Mouse (Mus musculus): ENCODE results near the gene Vps33b. TPM values are rescaled to one million over a fixed set of nuclear protein-coding genes. Genes with fewer than 3 reads are reported as not detected.
A peak's percentile ranks its signal among the peaks of the same experiment; 100 is the strongest.
"Not testable (repeated sequence)": the region's sequence is repeated elsewhere in the genome, so short reads cannot be mapped to it uniquely, and the experiment has no call there.

Gene Vps33b
- polyA plus RNA-seq, 1 experiment from 2014 or later = 27.3 TPM

- Histone ChIP-seq H3K9me3 (replicated peaks; ENCODE audit: control insufficient read depth, low read length, poor library complexity, severe bottlenecking) (no peaks in the 10 kb centered on the region), H3K27me3 (ENCODE audit: control insufficient read depth, insufficient read depth, low read depth, low read length) (no peaks in the 10 kb centered on the region), H3K4me1 (ENCODE audit: control insufficient read depth, insufficient read depth, low read length) (peaks cover 13% of the 10 kb centered on the region), H3K27ac (ENCODE audit: low read length) (no peak overlapping the region), H3K36me3 (ENCODE audit: control insufficient read depth, insufficient read depth, low read length) (0 out of 2 replicates have a peak, but pooled peaks cover 5% of the 10 kb centered on the region), H3K4me3 (ENCODE audit: low read depth, low read length) (no peak overlapping the region), H3K9ac (ENCODE audit: low read depth, low read length) (no peak overlapping the region), H3K4me2 (ENCODE audit: low read length) (no peak overlapping the region)
- ATAC-seq = no peak
- WGBS = 82% methylated on average over 19 of the region's 19 CpGs
Observed at GRCm38 (mm10) chr7:80319846-80320496, 50.5 kb downstream of the Vps33b start.

DNA sequence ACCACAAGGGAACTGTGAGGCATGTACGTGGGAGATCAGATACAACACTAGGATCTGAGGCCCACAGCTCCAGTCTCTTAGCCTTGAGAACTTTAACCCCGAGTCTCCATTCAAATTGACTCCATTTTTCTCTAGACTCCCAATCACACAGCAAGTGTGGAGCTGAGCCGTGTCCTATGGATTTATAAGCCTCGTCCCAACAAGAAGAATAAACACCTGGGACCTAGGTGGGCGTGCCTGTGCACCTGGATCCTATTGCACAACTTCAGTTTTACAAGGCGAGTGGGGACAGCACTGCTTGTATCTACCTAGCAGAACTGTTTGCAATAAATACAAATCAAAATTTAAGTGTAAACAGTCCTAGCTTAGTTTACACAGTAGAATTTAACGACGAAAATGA, 53.9 kb downstream of the Vps33b start:
- Histone ChIP-seq H3K27ac (ENCODE audit: low read length) (peak overlapping the region; percentile 90), H3K4me1 (ENCODE audit: control insufficient read depth, insufficient read depth, low read length) (peaks cover 13% of the 10 kb centered on the region), H3K4me3 (ENCODE audit: low read depth, low read length) (peak overlapping the region; percentile 61), H3K9me3 (replicated peaks; ENCODE audit: control insufficient read depth, low read length, poor library complexity, severe bottlenecking) (no peaks in the 10 kb centered on the region), H3K4me2 (ENCODE audit: low read length) (peak overlapping the region; percentile 86), H3K27me3 (ENCODE audit: control insufficient read depth, insufficient read depth, low read depth, low read length) (no peaks in the 10 kb centered on the region), H3K36me3 (ENCODE audit: control insufficient read depth, insufficient read depth, low read length) (peaks cover 27% of the 10 kb centered on the region), H3K9ac (ENCODE audit: low read depth, low read length) (peak overlapping the region; percentile 59)
- ATAC-seq = no peak
- 18% methylated on average over 8 of the region's 8 CpGs for WGBS

DNA sequence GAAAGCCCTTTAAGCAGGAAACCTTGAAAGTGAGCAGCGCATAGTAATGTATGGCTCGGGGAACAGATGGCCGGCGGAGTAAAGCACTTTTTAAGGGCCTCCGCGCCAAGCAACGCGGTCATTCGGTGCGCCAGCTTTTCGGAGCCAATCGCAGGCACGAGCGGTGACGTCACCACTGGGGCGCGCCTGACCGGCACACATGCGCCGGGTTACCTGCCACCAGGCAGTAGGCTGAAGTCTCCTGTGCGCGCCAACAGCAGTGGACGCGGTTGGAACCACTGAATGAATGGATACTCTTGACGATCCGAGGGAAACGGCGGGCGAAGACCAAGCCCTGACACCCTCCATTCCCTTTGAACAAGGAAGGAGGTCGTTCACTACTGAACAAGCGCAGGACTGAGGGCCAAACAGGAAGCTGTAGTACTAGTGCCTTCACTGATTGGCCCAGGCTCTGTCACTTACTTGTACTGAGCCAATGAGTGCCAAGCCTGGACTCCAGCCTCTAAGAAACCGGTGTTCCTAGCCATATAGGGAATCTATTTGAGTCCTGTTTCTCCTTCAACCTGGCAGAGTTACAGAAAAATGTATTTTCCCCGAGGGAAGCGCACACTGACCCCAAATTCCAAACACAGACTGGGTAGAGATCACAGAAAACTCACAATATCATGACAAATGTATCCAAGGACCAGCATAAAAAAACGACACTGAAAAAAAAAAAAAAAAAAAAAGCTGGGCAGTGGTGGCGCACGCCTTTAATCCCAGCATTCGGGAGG, 54.8 kb downstream of the Vps33b start, which contains the start of gene Rccd1:
TSS of gene Rccd1 (minus strand) at position 412 of the 773 bp plus-strand sequence.
- Histone ChIP-seq H3K4me2 (ENCODE audit: low read length) (peak within 1 kb of the TSS; percentile 86), H3K36me3 (ENCODE audit: control insufficient read depth, insufficient read depth, low read length) (peaks cover 36% of the 10 kb centered on the region)

DNA sequence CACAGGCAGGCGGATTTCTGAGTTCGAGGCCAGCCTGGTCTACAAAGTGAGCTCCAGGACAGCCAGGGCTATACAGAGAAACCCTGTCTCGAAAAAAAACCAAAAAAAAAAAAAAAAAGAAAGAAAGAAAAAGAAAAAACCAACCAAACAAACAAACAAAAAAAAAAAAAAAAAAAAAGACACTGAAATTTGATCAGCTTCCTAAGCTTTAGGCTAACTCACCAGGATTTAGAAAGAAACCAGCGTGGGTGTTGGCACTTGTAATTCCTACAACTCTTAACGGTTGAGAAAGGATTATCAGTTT, 55.3 kb downstream of the Vps33b start:
- not testable (repeated sequence) for H3K27me3 ChIP-seq (ENCODE audit: control insufficient read depth, insufficient read depth, low read depth, low read length); H3K9ac ChIP-seq (ENCODE audit: low read depth, low read length); H3K4me3 ChIP-seq (ENCODE audit: low read depth, low read length); H3K27ac ChIP-seq (ENCODE audit: low read length); H3K9me3 ChIP-seq (replicated peaks; ENCODE audit: control insufficient read depth, low read length, poor library complexity, severe bottlenecking)
- ATAC-seq = peak; percentile 8; the same call in 1 of the 2 replicates
- H3K4me2 ChIP-seq (ENCODE audit: low read length) = peak overlapping the region; percentile 86
- 37% methylated on average over 4 of the region's 5 CpGs for WGBS
- peaks cover 41% of the 10 kb centered on the region for H3K36me3 ChIP-seq (ENCODE audit: control insufficient read depth, insufficient read depth, low read length)
- peaks cover 13% of the 10 kb centered on the region for H3K4me1 ChIP-seq (ENCODE audit: control insufficient read depth, insufficient read depth, low read length)

More for the DNA sequence above, 54.8 kb downstream of the Vps33b start, which contains the start of gene Rccd1:
- H3K9me3 ChIP-seq (replicated peaks; ENCODE audit: control insufficient read depth, low read length, poor library complexity, severe bottlenecking) = no peaks in the 10 kb centered on the region
- peaks cover 13% of the 10 kb centered on the region for H3K4me1 ChIP-seq (ENCODE audit: control insufficient read depth, insufficient read depth, low read length)
- peak within 1 kb of the TSS; percentile 59 for H3K9ac ChIP-seq (ENCODE audit: low read depth, low read length)
- 0% methylated on average over 38 of the region's 38 CpGs for WGBS
- ATAC-seq = peak; percentile 99
- peak within 1 kb of the TSS; percentile 90 for H3K27ac ChIP-seq (ENCODE audit: low read length)
- H3K27me3 ChIP-seq (ENCODE audit: control insufficient read depth, insufficient read depth, low read depth, low read length) = no peaks in the 10 kb centered on the region
- peak within 1 kb of the TSS; percentile 61 for H3K4me3 ChIP-seq (ENCODE audit: low read depth, low read length)

GRCm38 (mm10) chr7:80325292-80325868, 55.9 kb downstream of the Vps33b start:
- Histone ChIP-seq H3K27me3 (ENCODE audit: control insufficient read depth, insufficient read depth, low read depth, low read length) (no peaks in the 10 kb centered on the region), H3K27ac (ENCODE audit: low read length) (no peak overlapping the region; the same call in 1 of the 2 replicates), H3K9ac (ENCODE audit: low read depth, low read length) (no peak overlapping the region), H3K36me3 (ENCODE audit: control insufficient read depth, insufficient read depth, low read length) (peaks cover 45% of the 10 kb centered on the region), H3K4me3 (ENCODE audit: low read depth, low read length) (no peak overlapping the region), H3K4me2 (ENCODE audit: low read length) (no peak overlapping the region), H3K9me3 (replicated peaks; ENCODE audit: control insufficient read depth, low read length, poor library complexity, severe bottlenecking) (no peaks in the 10 kb centered on the region), H3K4me1 (ENCODE audit: control insufficient read depth, insufficient read depth, low read length) (peaks cover 13% of the 10 kb centered on the region)
- WGBS = 96% methylated on average over 16 of the region's 16 CpGs
- no peak for ATAC-seq

DNA sequence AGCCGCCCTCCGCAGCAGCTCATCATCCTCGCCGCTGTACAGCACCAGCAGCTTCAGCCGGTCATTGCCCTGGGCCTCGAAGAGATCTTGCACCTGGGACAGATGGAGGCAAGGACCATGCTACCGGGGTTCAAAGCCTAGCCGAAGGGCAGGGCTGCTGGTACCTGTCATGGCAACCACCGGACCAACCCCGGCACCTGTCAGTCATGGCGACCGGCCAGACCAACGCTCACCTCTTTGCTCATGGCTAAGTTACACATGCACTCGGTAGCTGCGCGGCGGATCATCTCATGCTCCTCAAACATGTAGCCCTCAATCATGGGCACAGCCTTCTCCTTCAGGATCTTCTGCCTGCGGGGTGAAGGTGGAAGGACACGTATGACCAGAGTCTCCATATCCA, 56.6 kb downstream of the Vps33b start:
- WGBS = 97% methylated on average over 19 of the region's 19 CpGs
- Histone ChIP-seq H3K4me1 (ENCODE audit: control insufficient read depth, insufficient read depth, low read length) (peaks cover 13% of the 10 kb centered on the region), H3K4me3 (ENCODE audit: low read depth, low read length) (no peak overlapping the region), H3K4me2 (ENCODE audit: low read length) (no peak overlapping the region), H3K27me3 (ENCODE audit: control insufficient read depth, insufficient read depth, low read depth, low read length) (no peaks in the 10 kb centered on the region), H3K9me3 (replicated peaks; ENCODE audit: control insufficient read depth, low read length, poor library complexity, severe bottlenecking) (no peaks in the 10 kb centered on the region), H3K36me3 (ENCODE audit: control insufficient read depth, insufficient read depth, low read length) (peaks cover 47% of the 10 kb centered on the region), H3K9ac (ENCODE audit: low read depth, low read length) (no peak overlapping the region), H3K27ac (ENCODE audit: low read length) (no peak overlapping the region)
- ATAC-seq = no peak

DNA sequence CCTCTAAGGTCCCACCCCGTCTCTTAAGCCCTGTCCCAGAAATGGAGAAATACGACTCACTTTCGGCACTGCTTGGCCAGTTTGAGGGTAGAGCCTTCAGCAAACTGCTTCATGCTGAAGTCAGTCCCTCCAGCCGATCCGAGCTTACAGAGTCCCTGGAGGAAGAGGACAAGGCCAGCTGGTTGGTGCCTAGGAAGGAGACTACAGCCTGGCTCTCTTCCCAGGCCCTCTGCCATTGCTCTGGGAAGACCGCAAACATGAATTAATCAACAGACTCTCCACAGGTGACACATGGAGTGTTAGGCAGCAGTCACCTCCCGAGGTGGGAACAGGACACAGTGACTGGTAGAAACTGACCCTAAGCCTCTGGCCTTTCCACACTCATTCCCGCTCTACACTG, 60.8 kb downstream of the Vps33b start:
- ATAC-seq = no peak
- Histone ChIP-seq H3K9ac (ENCODE audit: low read depth, low read length) (no peak overlapping the region), H3K4me3 (ENCODE audit: low read depth, low read length) (no peak overlapping the region)

GRCm38 (mm10) chr7:80331433-80331832, 62.0 kb downstream of the Vps33b start:
- H3K27ac ChIP-seq (ENCODE audit: low read length) = no peak overlapping the region
- H3K27me3 ChIP-seq (ENCODE audit: control insufficient read depth, insufficient read depth, low read depth, low read length) = no peaks in the 10 kb centered on the region
- no peaks in the 10 kb centered on the region for H3K4me1 ChIP-seq (ENCODE audit: control insufficient read depth, insufficient read depth, low read length)
- no peak for ATAC-seq
- H3K4me2 ChIP-seq (ENCODE audit: low read length) = no peak overlapping the region
- WGBS = 94% methylated on average over 19 of the region's 19 CpGs
- H3K4me3 ChIP-seq (ENCODE audit: low read depth, low read length) = no peak overlapping the region
- no peak overlapping the region for H3K9ac ChIP-seq (ENCODE audit: low read depth, low read length)
- no peaks in the 10 kb centered on the region for H3K9me3 ChIP-seq (replicated peaks; ENCODE audit: control insufficient read depth, low read length, poor library complexity, severe bottlenecking)
- H3K36me3 ChIP-seq (ENCODE audit: control insufficient read depth, insufficient read depth, low read length) = peaks cover 82% of the 10 kb centered on the region

More for the DNA sequence above, 60.8 kb downstream of the Vps33b start:
- Histone ChIP-seq H3K36me3 (ENCODE audit: control insufficient read depth, insufficient read depth, low read length) (peaks cover 83% of the 10 kb centered on the region), H3K9me3 (replicated peaks; ENCODE audit: control insufficient read depth, low read length, poor library complexity, severe bottlenecking) (no peaks in the 10 kb centered on the region), H3K4me2 (ENCODE audit: low read length) (no peak overlapping the region), H3K27ac (ENCODE audit: low read length) (no peak overlapping the region), H3K27me3 (ENCODE audit: control insufficient read depth, insufficient read depth, low read depth, low read length) (no peaks in the 10 kb centered on the region), H3K4me1 (ENCODE audit: control insufficient read depth, insufficient read depth, low read length) (no peaks in the 10 kb centered on the region)
- WGBS = 90% methylated on average over 8 of the region's 8 CpGs

GRCm38 (mm10) chr7:80334848-80335247, 65.4 kb downstream of the Vps33b start:
- ATAC-seq = no peak
- no peak overlapping the region for H3K27ac ChIP-seq (ENCODE audit: low read length)
- no peaks in the 10 kb centered on the region for H3K27me3 ChIP-seq (ENCODE audit: control insufficient read depth, insufficient read depth, low read depth, low read length)
- peaks cover 57% of the 10 kb centered on the region for H3K36me3 ChIP-seq (ENCODE audit: control insufficient read depth, insufficient read depth, low read length)
- H3K9me3 ChIP-seq (replicated peaks; ENCODE audit: control insufficient read depth, low read length, poor library complexity, severe bottlenecking) = no peaks in the 10 kb centered on the region
- H3K9ac ChIP-seq (ENCODE audit: low read depth, low read length) = no peak overlapping the region
- no peak overlapping the region for H3K4me3 ChIP-seq (ENCODE audit: low read depth, low read length)
- no peak overlapping the region for H3K4me2 ChIP-seq (ENCODE audit: low read length)
- peaks cover 18% of the 10 kb centered on the region for H3K4me1 ChIP-seq (ENCODE audit: control insufficient read depth, insufficient read depth, low read length)
- 94% methylated on average over 4 of the region's 4 CpGs for WGBS
